Mouse (Mus musculus): ENCODE measurements around the gene Rhoa. TPM values are rescaled to one million over a fixed set of nuclear protein-coding genes. Genes with fewer than 3 reads are reported as not detected.
"Not testable (repeated sequence)": the region's sequence is repeated elsewhere in the genome, so short reads cannot be mapped to it uniquely, and the experiment has no call there.

The Rhoa gene
- total RNA-seq (2021), result 100 to 1,000 TPM; 237 to 241 TPM

DNA sequence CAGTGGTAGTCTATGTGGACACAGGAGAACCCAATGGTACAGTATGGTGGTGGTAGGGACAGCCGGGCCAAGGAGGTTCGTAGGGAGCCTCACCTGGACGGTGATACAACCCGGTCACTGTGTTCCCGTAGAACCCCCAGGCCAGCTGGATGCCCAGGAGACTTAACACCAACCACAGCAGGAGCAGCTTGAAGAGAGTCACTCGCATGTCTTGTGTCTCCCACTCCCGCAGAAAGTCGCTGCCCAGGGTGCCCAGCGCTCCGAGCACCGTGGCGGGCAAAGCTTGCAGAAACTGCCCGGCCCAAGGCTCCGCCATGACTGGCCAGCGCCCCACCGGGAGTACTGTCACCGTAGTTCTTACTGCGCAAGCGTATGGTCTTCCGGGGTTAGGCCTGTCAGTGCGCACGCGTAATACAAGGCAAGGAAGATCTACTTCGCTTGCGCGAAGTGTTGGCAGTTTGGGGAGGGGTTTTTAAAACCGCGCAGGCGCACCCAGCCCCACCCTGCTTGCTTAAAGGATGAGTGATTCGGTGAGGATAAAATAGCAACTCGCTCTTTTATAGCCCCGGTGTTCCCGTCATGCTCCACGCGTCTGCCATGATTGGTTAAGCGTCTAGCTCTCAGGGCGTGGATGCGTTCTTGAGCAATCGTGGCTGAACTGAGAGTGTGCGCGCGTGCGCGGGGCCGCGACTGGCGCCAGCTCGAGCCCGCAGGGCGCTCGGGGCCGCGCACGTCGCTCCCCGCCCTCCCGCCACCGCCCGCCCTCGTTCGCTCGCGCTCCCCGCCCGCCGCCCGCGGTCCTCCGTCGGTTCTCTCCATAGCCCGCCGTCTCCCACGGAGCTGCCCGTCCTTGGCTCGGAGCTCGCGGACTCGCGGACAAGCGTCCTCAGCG lies at the start of gene Rhoa, which contains the start of gene Tcta:
Gene Rhoa (plus strand): TSS at position 501 of the 892 bp plus-strand sequence.
Gene Tcta (minus strand): TSS at position 532 of the 892 bp plus-strand sequence.
- intact Hi-C loops (cut with DNase I), result loop anchor here (1.0 to 10.0 kb wide), 4 partner anchors 33 to 321 kb away; partner anchors contain the start of genes Gm20661, Inka1 and Usp4
- peak; percentile 96 to 97 for DNase-seq

- intact Hi-C loops (cut with DNase I), result loop anchor here (5.0 kb wide), 2 partner anchors 38 to 58 kb away; no protein-coding TSS in a partner anchor
Measured at GRCm38 (mm10) chr9:108260526-108260925, 45.4 kb upstream of the Rhoa start.

GRCm38 (mm10) chr9:108261865-108262264 lies 44.1 kb upstream of the Rhoa start:
- intact Hi-C loops (cut with DNase I), result loop anchor here (5.0 kb wide), 2 partner anchors 40 to 60 kb away; no protein-coding TSS in a partner anchor
- DNase-seq, result no peak

More at GRCm38 (mm10) chr9:108260526-108260925, 45.4 kb upstream of the Rhoa start:
- DNase-seq, result no peak

DNA sequence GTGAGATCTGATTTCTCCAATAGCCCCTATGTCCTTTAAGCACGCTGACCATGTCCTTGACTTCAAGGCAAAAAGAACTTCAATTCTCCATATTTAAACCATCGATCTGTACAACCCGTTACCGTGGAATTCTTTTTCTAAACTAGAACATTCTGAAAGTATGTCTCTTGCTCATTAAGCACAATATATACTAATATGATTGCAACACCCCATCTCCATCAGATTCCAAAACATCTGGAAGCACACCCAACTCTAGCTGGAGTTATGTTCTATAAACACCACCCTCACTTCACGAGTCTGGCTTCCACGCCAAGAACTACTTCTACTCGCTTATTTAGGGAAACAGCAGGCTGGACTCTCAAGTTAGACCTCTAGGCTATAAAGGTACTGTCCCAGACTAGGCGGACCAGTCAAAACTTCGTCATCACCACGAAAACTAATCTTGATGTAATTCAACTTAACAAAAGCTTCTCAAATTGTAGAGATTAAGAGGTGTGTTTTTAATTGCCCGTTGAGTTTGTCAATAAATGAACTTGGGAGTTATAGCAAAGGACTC lies 43.4 kb upstream of the Rhoa start:
- intact Hi-C loops (cut with DNase I), result loop anchor here (5.0 kb wide), 2 partner anchors 40 to 60 kb away; no protein-coding TSS in a partner anchor
- DNase-seq, result peak in 1 of 2 experiments; percentile 50

DNA sequence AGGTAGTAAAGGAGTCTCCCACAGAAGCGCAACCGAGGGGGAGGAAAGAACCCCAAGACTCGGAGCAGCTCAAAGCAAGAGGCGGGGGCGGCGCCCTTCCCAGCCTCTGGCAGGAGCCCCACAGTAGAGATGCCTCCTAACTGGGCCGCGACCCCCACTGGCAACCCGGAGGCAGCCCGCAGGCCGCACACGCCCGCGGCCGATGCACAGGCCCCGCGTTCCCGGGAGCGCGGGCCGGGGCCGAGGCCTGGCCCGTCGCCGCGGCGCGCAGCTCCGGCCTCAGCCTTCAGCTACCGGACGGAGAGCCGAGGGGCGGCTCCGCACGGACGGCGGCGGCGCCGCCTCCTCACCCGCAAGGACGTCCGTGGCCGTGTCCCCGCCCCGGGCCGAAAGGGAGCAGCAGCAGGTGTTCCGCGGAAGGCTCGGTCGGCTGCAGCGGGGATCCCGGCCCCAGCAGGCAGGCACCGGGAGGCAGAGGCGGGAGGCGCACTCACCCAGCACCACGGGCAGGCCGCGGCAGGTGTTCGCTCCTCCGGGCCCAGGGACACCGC lies 42.7 kb upstream of the Rhoa start:
- intact Hi-C loops (cut with DNase I), result loop anchor here (5.0 kb wide), 2 partner anchors 41 to 61 kb away; no protein-coding TSS in a partner anchor
- DNase-seq, result peak in 1 of 2 experiments; percentile 40

GRCm38 (mm10) chr9:108263690-108264190 lies 42.2 kb upstream of the Rhoa start, which contains the start of gene Dag1:
Dag1 (minus strand) TSS chr9:108263958.
- DNase-seq, result peak; percentile 99
- intact Hi-C loops (cut with DNase I), result loop anchor here (5.0 kb wide), 2 partner anchors 41 to 61 kb away; no protein-coding TSS in a partner anchor

DNA sequence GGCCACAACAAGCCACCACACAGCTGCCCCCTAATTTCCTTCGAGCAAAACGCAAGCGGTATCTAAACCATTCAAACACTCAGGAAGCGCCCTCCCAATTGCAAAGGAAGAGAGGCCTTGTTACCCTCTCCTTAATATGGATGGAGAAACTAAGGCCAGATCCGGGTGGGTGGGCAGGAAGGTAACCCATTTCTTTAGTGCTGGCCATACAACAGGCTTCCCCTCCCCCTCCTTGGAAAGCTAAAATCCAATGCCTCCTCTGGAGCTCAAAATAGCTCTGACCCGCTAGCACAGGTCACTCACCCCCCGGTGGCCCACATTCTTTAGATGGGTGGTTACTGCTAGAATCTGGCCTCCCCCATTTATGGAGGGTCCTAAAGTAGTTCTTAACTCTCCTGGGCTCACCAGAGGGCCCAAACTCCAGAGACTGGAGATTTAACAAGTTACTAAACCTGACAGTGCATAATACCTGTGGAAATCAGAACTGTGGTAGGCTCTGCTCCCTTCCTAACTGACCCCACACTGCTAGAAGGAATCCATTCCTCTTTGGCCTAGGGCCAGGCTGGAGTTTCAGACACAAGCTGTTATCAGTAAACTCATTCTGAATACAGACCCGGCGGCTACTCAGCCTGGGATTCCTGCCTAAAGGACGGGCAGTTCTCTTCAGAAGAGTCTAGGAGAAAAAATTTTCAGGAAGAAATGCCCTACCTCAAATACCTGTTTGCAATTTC lies 41.6 kb upstream of the Rhoa start:
- intact Hi-C loops (cut with DNase I), result loop anchor here (5.0 kb wide), 2 partner anchors 42 to 62 kb away; no protein-coding TSS in a partner anchor

DNA sequence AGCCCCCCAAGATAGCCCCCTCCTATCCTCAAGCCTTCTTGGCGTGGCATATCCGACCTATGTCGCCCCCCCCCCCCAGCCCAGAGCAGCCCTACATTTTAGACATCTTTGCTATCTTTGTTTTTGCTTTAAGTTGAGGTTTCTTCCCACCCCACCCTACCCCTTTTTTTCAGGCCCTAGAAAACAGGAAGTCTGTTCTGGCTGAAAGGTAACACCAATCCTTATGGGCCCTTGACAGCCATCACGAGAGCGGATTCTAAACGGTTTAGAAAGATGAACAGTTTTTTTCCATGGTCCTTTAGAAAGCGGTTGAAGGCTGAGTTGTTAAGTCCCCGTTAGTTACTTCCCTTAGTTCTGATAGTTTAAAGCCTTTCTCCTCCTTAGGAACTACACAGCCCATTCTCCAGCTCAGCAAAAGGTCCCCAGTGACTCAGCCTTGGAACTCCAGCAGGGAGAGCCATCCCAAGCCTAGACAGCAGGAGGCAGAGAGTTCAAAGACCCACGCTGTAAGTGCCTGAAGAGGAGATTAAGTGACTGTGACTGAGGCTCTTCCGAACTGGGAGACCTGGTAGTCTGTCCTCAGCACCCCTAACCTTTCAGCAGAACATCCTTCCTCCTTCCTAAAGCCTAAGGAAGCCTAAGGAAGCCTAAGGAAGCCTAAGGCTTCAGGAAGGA lies 39.5 kb upstream of the Rhoa start:
- DNase-seq, result no peak
- intact Hi-C loops (cut with DNase I), result no loop called here

More for the DNA sequence above, 41.6 kb upstream of the Rhoa start:
- DNase-seq, result peak; percentile 61 to 67

DNA sequence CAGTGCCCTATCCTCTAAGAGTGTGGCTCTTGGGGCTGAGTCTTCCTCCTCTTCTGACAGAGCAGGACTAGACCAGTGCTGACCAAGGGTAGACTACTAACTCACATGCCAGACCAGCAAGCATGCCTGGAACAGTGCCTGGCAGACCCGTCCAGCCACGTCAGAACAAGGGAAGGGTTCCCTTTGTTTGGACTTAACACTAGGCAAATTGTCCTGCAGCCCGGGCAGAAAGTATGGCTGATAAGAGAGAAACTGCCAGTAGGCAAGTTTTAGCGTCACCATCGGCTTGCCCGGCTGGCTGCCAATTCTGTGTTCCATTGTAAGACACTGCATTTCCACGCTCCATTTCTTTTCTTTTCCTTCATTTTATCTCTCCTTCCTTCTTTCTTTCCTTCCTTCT lies 38.2 kb upstream of the Rhoa start:
- intact Hi-C loops (cut with DNase I), result no loop called here
- DNase-seq, result peak; percentile 58 to 63

- peak in 1 of 2 experiments; percentile 34 for DNase-seq
- intact Hi-C loops (cut with DNase I), result not testable (repeated sequence)
Measured at GRCm38 (mm10) chr9:108268701-108269100, 37.2 kb upstream of the Rhoa start.

GRCm38 (mm10) chr9:108271941-108272340 lies 34.0 kb upstream of the Rhoa start:
- intact Hi-C loops (cut with DNase I), result no loop called here

DNA sequence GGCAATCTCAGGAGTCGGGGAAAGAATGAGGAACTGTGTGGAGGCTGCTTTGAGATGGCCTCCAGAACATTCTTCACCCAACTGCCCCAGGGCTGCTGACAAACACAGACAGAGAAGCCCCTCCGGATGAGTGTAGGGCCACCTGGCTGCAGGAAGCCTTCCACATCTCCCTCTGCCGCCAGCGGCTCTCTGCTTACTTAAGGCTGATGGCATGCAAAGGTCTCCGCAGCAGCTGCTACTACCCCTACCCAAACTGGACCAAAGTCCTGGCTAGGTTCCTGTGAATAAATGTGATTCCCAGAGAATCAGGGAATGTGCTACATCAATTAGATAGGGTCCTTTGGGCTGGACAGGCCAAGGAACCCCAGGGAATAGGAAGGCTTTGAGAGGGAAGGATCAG lies 33.2 kb upstream of the Rhoa start:
- no peak for DNase-seq
- intact Hi-C loops (cut with DNase I), result no loop called here

More at GRCm38 (mm10) chr9:108271941-108272340, 34.0 kb upstream of the Rhoa start:
- no peak for DNase-seq

- intact Hi-C loops (cut with DNase I), result no loop called here
- DNase-seq, result no peak
Measured at GRCm38 (mm10) chr9:108273485-108273884, 32.4 kb upstream of the Rhoa start.

DNA sequence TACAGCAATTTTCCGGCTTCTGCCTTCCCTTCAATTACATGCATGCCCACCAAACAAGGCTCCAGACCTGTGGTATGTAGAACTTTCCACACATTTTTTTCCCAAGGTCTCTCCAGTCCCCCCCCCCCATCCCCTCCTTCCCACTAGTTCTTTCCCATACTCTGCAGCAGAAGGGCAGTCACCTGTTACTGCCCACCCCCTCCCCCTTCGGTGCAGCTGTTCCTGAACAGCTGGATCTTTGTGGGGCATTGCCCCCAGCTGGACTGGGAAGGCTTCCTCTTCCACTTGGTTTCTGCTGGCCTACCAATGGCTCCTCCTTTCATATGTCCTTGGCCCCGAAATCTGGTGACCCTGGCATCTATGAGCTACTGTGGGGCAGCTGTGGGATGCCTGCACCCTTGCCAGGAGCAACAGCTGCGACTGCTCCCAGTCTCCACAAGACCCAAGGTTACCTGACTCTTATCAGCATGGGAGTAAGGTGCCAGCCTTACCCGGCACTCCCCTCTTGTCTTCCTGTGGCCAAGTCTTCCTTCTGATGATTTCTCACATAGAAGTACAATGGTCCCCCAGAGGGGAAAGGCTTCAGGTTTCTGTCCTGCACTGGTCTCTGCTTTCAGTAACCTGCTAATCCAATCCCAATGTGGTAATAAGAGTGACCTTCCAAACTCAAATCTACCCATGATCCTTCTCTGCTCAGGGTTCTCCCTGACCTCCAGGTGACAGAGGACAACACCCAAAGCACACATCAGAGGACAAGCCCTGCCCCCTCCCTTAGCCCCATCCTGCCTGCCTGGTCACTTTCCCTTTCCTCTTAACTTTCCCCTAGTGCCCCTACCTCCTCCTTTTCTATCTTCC lies 31.2 kb upstream of the Rhoa start:
- DNase-seq, result no peak
- intact Hi-C loops (cut with DNase I), result no loop called here

DNA sequence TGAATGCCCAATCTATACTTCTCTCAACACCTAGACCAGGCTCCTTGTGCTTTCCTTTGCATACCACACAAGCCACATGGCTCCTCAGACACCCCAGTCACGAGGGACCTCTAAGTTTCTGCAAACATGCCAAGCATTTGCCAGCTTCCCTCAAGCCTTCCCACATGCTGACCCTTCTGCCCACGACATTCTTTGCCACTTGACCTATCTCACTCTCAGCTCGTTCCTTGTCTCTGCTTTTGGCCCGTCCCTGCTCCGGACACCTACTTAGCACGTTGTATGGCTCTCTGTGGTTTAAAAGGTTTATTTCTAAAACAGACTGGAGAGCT lies 30.6 kb upstream of the Rhoa start:
- intact Hi-C loops (cut with DNase I), result no loop called here
- no peak for DNase-seq

DNA sequence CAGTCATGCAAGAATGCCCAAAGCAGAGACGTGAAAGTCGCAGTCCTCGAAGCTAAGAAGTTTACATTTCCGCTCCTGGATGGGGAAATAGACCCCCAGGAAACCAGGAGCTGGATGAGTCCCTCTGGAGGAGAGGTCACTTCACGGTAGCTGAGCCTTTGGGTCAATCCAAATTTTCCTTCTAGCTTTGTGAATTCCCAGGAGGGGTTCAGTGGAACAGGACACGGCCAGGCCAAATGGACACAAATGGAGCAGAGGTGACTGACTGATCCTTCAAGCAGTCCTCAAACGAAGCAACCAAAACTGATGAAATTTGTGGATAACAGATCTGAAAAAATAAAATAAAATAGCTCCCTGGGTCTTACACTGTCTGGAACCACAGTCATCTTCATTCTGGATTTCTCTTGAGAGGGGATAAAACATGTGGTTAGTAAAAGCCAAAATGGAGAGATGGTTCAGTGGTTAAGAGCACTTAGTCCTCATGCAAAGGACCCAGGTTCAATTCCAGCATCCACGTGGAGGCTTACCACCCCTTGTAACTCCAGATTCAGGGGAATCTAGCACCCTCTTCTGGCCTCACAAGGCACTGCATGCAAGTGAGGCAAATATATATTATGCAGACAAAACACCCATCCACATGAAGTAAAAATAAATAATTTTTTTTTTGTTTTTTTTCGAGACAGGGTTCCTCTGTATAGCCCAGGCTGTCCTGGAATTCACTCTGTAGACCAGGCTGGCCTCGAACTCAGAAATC lies 27.1 kb upstream of the Rhoa start:
- intact Hi-C loops (cut with DNase I), result no loop called here
- peak in 1 of 2 experiments; percentile 59 for DNase-seq

GRCm38 (mm10) chr9:108280071-108280828 lies 25.7 kb upstream of the Rhoa start:
- intact Hi-C loops (cut with DNase I), result loop anchor here (1.0 to 5.0 kb wide), 2 partner anchors 33 to 79 kb away; no protein-coding TSS in a partner anchor
- peak; percentile 86 to 87 for DNase-seq

Measured in heart, postnatal 36 days (tissue).